Comparison of ENCODE assay signal across 8 mouse cellular contexts in genomic region chr1:121326591-121327343, GRCm38 (mm10). TPM values are rescaled to one million over a fixed set of nuclear protein-coding genes. Genes with fewer than 3 reads are reported as not detected.
DNase-seq lines count a peak whose midpoint lies in the region; ATAC-seq and TF ChIP-seq lines count a peak whose summit lies in the region.

No protein-coding gene starts in this region.

- no peaks in the 10 kb centered on the region for H3K36me3 ChIP-seq in testis, adult 2 months (ENCODE audit: control insufficient read depth, insufficient read depth, low read length)
- H3K36me3 ChIP-seq in hindbrain, embryonic 11.5 days (ENCODE audit: control insufficient read depth, insufficient read depth, low read length): no peaks in the 10 kb centered on the region

- no peaks in the 10 kb centered on the region for H3K27me3 ChIP-seq in testis, adult 2 months (ENCODE audit: control insufficient read depth, insufficient read depth, low read length)
- H3K27me3 ChIP-seq in hindbrain, embryonic 11.5 days (ENCODE audit: control insufficient read depth, insufficient read depth, low read length): no peaks in the 10 kb centered on the region

- WGBS in hindbrain, embryonic 11.5 days: 31% methylated on average over 18 of the region's 18 CpGs

- ATAC-seq in frontal cortex, adult (ENCODE audit: low TSS enrichment): peak; percentile 28
- no peak for ATAC-seq in hindbrain, embryonic 11.5 days (ENCODE audit: low FRiP score)
- peak; percentile 32 for ATAC-seq in megakaryocyte-erythroid progenitor cell, adult 5-6 weeks (replicated peaks; ENCODE audit: low FRiP score, low TSS enrichment, poor library complexity, severe bottlenecking)
- no peak for ATAC-seq in monocyte, adult 5-6 weeks (replicated peaks; ENCODE audit: insufficient number of reproducible peaks, low FRiP score, low TSS enrichment, poor library complexity, severe bottlenecking)

- H3K27ac ChIP-seq in testis, adult 2 months (ENCODE audit: control insufficient read depth, insufficient read depth, low read depth, low read length): peak overlapping the region; percentile 52
- H3K27ac ChIP-seq in hindbrain, embryonic 11.5 days (ENCODE audit: low read depth, low read length): no peak overlapping the region

- H3K4me3 ChIP-seq in testis, adult 2 months (ENCODE audit: control insufficient read depth, low read depth, low read length): peak overlapping the region; percentile 86
- H3K4me3 ChIP-seq in hindbrain, embryonic 11.5 days (ENCODE audit: low read depth, low read length): peak overlapping the region; percentile 80

- H3K4me2 ChIP-seq in hindbrain, embryonic 11.5 days (replicated peaks; ENCODE audit: low read depth, low read length): peak overlapping the region; percentile 76

- TF ChIP-seq CTCF in testis, adult 2 months (IDR thresholded peaks at IDR 0.05; ENCODE audit: control insufficient read depth, insufficient read depth, insufficient replicate concordance, low read depth, low read length): no peak

- no peak for TF ChIP-seq POLR2A in testis, adult 2 months (IDR thresholded peaks at IDR 0.05; ENCODE audit: control insufficient read depth, low read depth, low read length)

- H3K9ac ChIP-seq in hindbrain, embryonic 11.5 days (ENCODE audit: low read depth, low read length): peak overlapping the region; percentile 86

- no peaks in the 10 kb centered on the region; the same call in 1 of the 2 replicates for H3K4me1 ChIP-seq in testis, adult 2 months (ENCODE audit: control insufficient read depth, insufficient read depth, low read length)
- no peaks in the 10 kb centered on the region for H3K4me1 ChIP-seq in hindbrain, embryonic 11.5 days (replicated peaks; ENCODE audit: control insufficient read depth, insufficient read depth, low read length)

- DNase-seq in frontal cortex, adult 2 months (ENCODE audit: extremely low spot score in 1 of 2, low spot score in 1 of 2): no peak
- no peak for DNase-seq in testis, postnatal 10 days (ENCODE audit: low spot score)
- no peak for DNase-seq in hindbrain, embryonic 11.5 days (ENCODE audit: low spot score)
- no peak for DNase-seq in urinary bladder, postnatal 4 days (ENCODE audit: low spot score in 2 of 2)

- no peaks in the 10 kb centered on the region for H3K9me3 ChIP-seq in hindbrain, embryonic 11.5 days (ENCODE audit: control insufficient read depth, low read length)

RNA-seq across cellular contexts. Expression of gene Insig2, which starts 5.6 kb away (rescaled TPM):
- polyA plus RNA-seq in frontal cortex, adult 2 months (2012; rRNA removed): 52.9 and 55.3 TPM in 2 replicates
- polyA plus RNA-seq in testis, adult 2 months (2012; rRNA removed): 64.7 and 80.3 TPM in 2 replicates
- 19.1 and 20.8 TPM in 2 replicates for polyA plus RNA-seq in hindbrain, embryonic 11.5 days (2014; fragmentation: Nextera tagmentation; extraction: Ambion mirVana)
- total RNA-seq in megakaryocyte-erythroid progenitor cell, adult 5-6 weeks (2014; fragmentation: Nextera tagmentation): 18.0 and 23.7 TPM in 2 replicates
- total RNA-seq in megakaryocyte-erythroid progenitor cell, adult 5-6 weeks (2017): 11.0 and 20.4 TPM in 2 replicates
- total RNA-seq in monocyte, adult 5-6 weeks (2017): 12.7 to 32.8 TPM (median 15.4 TPM) in 3 replicates

Comparison
In these comparisons a context has a peak if more than half of its experiments do, and no peak if none do; other contexts are left out.
1. ATAC-seq: peak in frontal cortex, adult (single experiment) and megakaryocyte-erythroid progenitor cell, adult 5-6 weeks (single experiment); none in hindbrain, embryonic 11.5 days (single experiment) and monocyte, adult 5-6 weeks (single experiment).